Mouse (Mus musculus) forebrain, embryonic 13.5 days (tissue): ENCODE measurements around the gene Ank3. TPM values are rescaled to one million over a fixed set of nuclear protein-coding genes. Genes with fewer than 3 reads are reported as not detected.

Experiments used
- ATAC-seq: fragments of 200-750 bp; cut with Nextera tagmentation; 2 replicates; pipeline ENCODE4 v1.8.0; 2017
- H3K27ac ChIP-seq: fragments of 300-500 bp; sonication (generic); 2 replicates; pipeline ENCODE4 v1.5.1; 2015; ENCODE audit warnings: inconsistent platforms, mild to moderate bottlenecking, moderate library complexity
- H3K27me3 ChIP-seq: fragments of 300-500 bp; sonication (generic); 2 replicates; pipeline ENCODE4 v1.6.1; 2015; ENCODE audit warnings: mild to moderate bottlenecking, inconsistent platforms
- H3K36me3 ChIP-seq: fragments of 300-500 bp; sonication (generic); 2 replicates; pipeline ENCODE4 v1.6.1; 2015; ENCODE audit warnings: mild to moderate bottlenecking, inconsistent platforms; ENCODE audit not compliant: poor library complexity, severe bottlenecking
- H3K4me1 ChIP-seq: fragments of 300-500 bp; sonication (generic); 2 replicates; pipeline ENCODE4 v1.6.1; 2015; ENCODE audit warnings: inconsistent platforms
- H3K4me2 ChIP-seq: fragments of 300-500 bp; sonication (generic); 2 replicates; pipeline ENCODE4 v1.6.1; 2015; ENCODE audit warnings: inconsistent platforms, mild to moderate bottlenecking, moderate library complexity
- H3K4me3 ChIP-seq: fragments of 300-500 bp; sonication (generic); 2 replicates; pipeline ENCODE4 v1.5.1; 2015; ENCODE audit warnings: mild to moderate bottlenecking, inconsistent platforms
- H3K9ac ChIP-seq: fragments of 300-500 bp; sonication (generic); 2 replicates; pipeline ENCODE4 v1.6.1; 2015; ENCODE audit warnings: mild to moderate bottlenecking, inconsistent platforms
- H3K9me3 ChIP-seq: fragments of 300-500 bp; sonication (generic); replicated peaks from 2 replicates; pipeline ENCODE4 v1.6.1; 2016; ENCODE audit warnings: inconsistent platforms
- WGBS: fragments of 180-500 bp; shearing (Covaris S2); methylation state at CpG from one replicate; pipeline ENCODE4 v1.1.7; 2015; 5-methylcytosine and 5-hydroxymethylcytosine counted together
- polyA plus RNA-seq: library from polyadenylated mRNA; unstranded; fragments of >200 nt; fragmentation: Nextera tagmentation; extraction: Ambion mirVana; gene quantifications from 2 replicates; pipeline ENCODE4 v1.2.1, GENCODE M21; 2015

Gene Ank3
- polyA plus RNA-seq, 1 experiment from 2014 or later = 63.5 TPM

DNA sequence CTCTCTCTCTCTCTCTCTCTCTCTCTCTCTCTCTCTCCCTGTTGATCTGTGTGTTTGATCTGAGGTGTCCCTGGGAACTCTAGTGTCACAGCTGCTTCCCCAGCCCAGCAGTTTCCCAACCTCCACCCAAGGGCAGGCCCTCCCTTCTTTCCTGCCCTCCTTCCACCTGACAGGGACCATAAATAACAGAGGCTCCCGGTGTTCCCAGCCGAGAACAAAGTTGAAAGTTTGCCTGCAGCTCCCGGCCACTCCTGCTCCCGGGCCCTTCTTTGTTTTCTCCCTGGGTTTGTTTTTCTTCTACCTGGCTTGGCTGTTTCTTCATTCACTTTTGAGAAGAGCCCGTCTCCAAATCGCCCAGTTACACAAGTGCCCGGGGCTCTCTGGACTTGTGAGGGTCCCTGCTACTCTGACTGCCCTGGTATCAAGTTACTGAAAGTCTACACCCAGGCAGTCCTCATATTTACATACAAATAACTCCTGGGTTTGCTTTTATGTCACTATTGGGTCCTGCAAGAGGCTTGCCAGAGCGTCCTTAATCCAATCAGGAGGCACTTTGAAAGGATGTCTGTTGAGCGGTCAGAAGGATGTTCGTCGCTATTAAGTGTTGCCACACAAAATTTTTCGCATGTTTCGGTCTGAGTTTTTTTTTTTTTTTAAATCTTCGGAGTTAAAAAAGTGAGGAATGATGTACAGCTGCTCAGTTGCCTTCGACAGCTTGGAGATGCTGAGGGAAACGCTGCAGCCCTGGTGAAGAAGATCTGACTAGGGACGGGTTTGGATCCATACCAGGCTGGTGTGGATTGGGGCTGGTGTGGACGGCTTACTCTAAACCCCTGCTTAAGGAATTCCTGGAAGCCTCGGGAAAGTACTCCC is 526.9 kb downstream of the Ank3 start:
- Histone ChIP-seq H3K4me1 (peaks cover 30% of the 10 kb centered on the region), H3K36me3 (peaks cover 7% of the 10 kb centered on the region; the same call in 1 of the 2 replicates), H3K4me2 (peak overlapping the region; percentile 55), H3K4me3 (peak overlapping the region; percentile 23), H3K27ac (no peak overlapping the region), H3K9ac (peak overlapping the region; percentile 43), H3K27me3 (no peaks in the 10 kb centered on the region), H3K9me3 (no peaks in the 10 kb centered on the region)
- 2% methylated on average over 19 of the region's 19 CpGs for WGBS
- peak; percentile 48; the same call in 1 of the 2 replicates for ATAC-seq

GRCm38 (mm10) chr10:69926158-69926882 is 527.7 kb downstream of the Ank3 start:
- H3K4me2 ChIP-seq = peak overlapping the region; percentile 55
- WGBS = 1% methylated on average over 11 of the region's 11 CpGs
- peaks cover 30% of the 10 kb centered on the region for H3K4me1 ChIP-seq
- no peak overlapping the region for H3K27ac ChIP-seq
- H3K4me3 ChIP-seq = peak overlapping the region; percentile 23
- H3K9ac ChIP-seq = peak overlapping the region; percentile 43; the same call in 1 of the 2 replicates
- 0 out of 2 replicates have a peak, but pooled peaks cover 9% of the 10 kb centered on the region for H3K36me3 ChIP-seq
- ATAC-seq = peak; percentile 36; the same call in 1 of the 2 replicates
- no peaks in the 10 kb centered on the region for H3K27me3 ChIP-seq
- H3K9me3 ChIP-seq = no peaks in the 10 kb centered on the region

- no peak overlapping the region for H3K9ac ChIP-seq
- peaks cover 30% of the 10 kb centered on the region for H3K4me1 ChIP-seq
- peak overlapping the region; percentile 55 for H3K4me2 ChIP-seq
- H3K27ac ChIP-seq = no peak overlapping the region
- no peaks in the 10 kb centered on the region for H3K27me3 ChIP-seq
- 6% methylated on average over 9 of the region's 9 CpGs for WGBS
- ATAC-seq = no peak
- H3K36me3 ChIP-seq = 0 out of 2 replicates have a peak, but pooled peaks cover 9% of the 10 kb centered on the region
- no peak overlapping the region for H3K4me3 ChIP-seq
- H3K9me3 ChIP-seq = no peaks in the 10 kb centered on the region
Observed at GRCm38 (mm10) chr10:69927012-69927411, 528.4 kb downstream of the Ank3 start.

- no peaks in the 10 kb centered on the region for H3K27me3 ChIP-seq
Observed at GRCm38 (mm10) chr10:69928358-69928757, 529.8 kb downstream of the Ank3 start.

DNA sequence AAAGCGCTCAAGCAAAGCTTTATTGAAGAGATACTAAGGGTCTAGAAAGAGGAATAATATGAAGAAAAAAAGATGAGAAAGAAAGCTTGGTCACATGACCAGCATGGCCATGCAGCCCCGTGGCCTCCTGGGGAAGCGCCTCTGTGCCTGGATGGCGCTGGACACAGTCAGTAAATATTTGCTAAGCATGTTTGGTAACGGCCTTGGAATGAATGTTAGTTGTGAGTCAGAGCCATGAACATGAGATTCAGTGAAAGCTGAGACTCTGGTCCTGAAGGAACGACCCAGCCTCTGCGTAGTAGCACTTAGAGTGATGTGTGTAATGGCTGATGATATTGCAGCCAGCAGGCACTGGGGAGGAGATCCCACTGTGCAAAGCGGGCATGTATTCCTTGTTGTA is 531.9 kb downstream of the Ank3 start:
- Histone ChIP-seq H3K9me3 (no peaks in the 10 kb centered on the region), H3K27ac (no peak overlapping the region), H3K27me3 (no peaks in the 10 kb centered on the region), H3K9ac (no peak overlapping the region), H3K4me1 (peaks cover 18% of the 10 kb centered on the region), H3K36me3 (0 out of 2 replicates have a peak, but pooled peaks cover 9% of the 10 kb centered on the region), H3K4me3 (no peak overlapping the region), H3K4me2 (no peak overlapping the region)
- WGBS = 95% methylated on average over 8 of the region's 8 CpGs
- no peak for ATAC-seq

More at GRCm38 (mm10) chr10:69928358-69928757, 529.8 kb downstream of the Ank3 start:
- H3K9ac ChIP-seq = no peak overlapping the region
- H3K4me2 ChIP-seq = no peak overlapping the region
- peaks cover 30% of the 10 kb centered on the region for H3K4me1 ChIP-seq
- ATAC-seq = no peak
- H3K27ac ChIP-seq = no peak overlapping the region
- 0 out of 2 replicates have a peak, but pooled peaks cover 9% of the 10 kb centered on the region for H3K36me3 ChIP-seq
- no peak overlapping the region for H3K4me3 ChIP-seq
- H3K9me3 ChIP-seq = no peaks in the 10 kb centered on the region
- 58% methylated on average over 7 of the region's 7 CpGs for WGBS

GRCm38 (mm10) chr10:69936443-69937067 is 538.0 kb downstream of the Ank3 start:
- ATAC-seq = no peak
- Histone ChIP-seq H3K4me2 (no peak overlapping the region), H3K4me3 (no peak overlapping the region), H3K4me1 (no peaks in the 10 kb centered on the region), H3K27me3 (no peaks in the 10 kb centered on the region), H3K36me3 (peaks cover 16% of the 10 kb centered on the region), H3K9me3 (no peaks in the 10 kb centered on the region), H3K9ac (no peak overlapping the region), H3K27ac (no peak overlapping the region)
- 88% methylated on average over 5 of the region's 5 CpGs for WGBS

DNA sequence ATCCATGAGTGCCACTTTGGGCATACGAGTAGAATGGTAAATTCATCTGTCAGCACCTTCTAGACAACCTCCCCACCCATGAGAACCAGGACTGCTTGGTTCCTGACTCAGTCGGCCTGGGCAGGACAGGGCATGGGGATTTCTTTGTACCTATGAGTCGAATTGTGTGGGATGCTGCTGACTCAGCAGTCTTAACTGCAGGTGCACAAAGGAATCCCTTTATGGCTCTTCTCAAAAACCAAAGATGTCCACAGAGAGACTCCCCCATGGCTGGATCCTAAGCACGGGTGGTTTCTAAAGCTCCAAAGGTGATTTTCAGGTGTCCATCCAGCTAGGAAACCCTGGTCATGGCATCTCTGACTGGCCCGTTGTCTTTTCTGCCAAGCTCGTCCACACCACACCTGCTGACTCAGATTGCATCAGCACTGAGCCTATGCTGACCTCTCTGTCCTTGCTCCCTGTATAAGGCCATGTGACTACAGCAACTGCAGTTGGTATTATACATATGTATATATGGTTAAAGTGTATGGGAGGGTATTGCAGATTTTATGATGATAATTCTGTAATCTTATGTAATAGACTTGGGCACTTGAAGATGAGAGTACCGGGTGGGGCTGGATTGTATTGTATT is 538.8 kb downstream of the Ank3 start:
- H3K27ac ChIP-seq = no peak overlapping the region
- H3K4me3 ChIP-seq = no peak overlapping the region
- H3K9ac ChIP-seq = no peak overlapping the region
- no peaks in the 10 kb centered on the region for H3K4me1 ChIP-seq
- no peaks in the 10 kb centered on the region for H3K27me3 ChIP-seq
- no peak for ATAC-seq
- no peaks in the 10 kb centered on the region for H3K9me3 ChIP-seq
- WGBS = 90% methylated on average over 7 of the region's 7 CpGs
- peaks cover 16% of the 10 kb centered on the region for H3K36me3 ChIP-seq
- no peak overlapping the region for H3K4me2 ChIP-seq

- Histone ChIP-seq H3K9me3 (no peaks in the 10 kb centered on the region), H3K27ac (no peak overlapping the region), H3K4me1 (peaks cover 9% of the 10 kb centered on the region; the same call in 1 of the 2 replicates), H3K4me3 (no peak overlapping the region), H3K9ac (no peak overlapping the region), H3K4me2 (no peak overlapping the region), H3K36me3 (peaks cover 16% of the 10 kb centered on the region), H3K27me3 (no peaks in the 10 kb centered on the region)
- ATAC-seq = no peak
- WGBS = 95% methylated on average over 7 of the region's 7 CpGs
Observed at GRCm38 (mm10) chr10:69939144-69939543, 540.6 kb downstream of the Ank3 start.

GRCm38 (mm10) chr10:69939966-69940365 is 541.4 kb downstream of the Ank3 start:
- no peak overlapping the region for H3K27ac ChIP-seq
- no peak overlapping the region for H3K9ac ChIP-seq
- H3K27me3 ChIP-seq = no peaks in the 10 kb centered on the region
- peaks cover 16% of the 10 kb centered on the region for H3K36me3 ChIP-seq
- H3K4me3 ChIP-seq = no peak overlapping the region
- no peak for ATAC-seq
- peaks cover 10% of the 10 kb centered on the region; the same call in 1 of the 2 replicates for H3K4me1 ChIP-seq
- WGBS = 78% methylated on average over 7 of the region's 7 CpGs
- H3K4me2 ChIP-seq = no peak overlapping the region
- no peaks in the 10 kb centered on the region for H3K9me3 ChIP-seq

- Histone ChIP-seq H3K27ac (no peak overlapping the region), H3K9me3 (no peaks in the 10 kb centered on the region), H3K9ac (no peak overlapping the region), H3K36me3 (peaks cover 16% of the 10 kb centered on the region), H3K27me3 (no peaks in the 10 kb centered on the region), H3K4me1 (peaks cover 21% of the 10 kb centered on the region), H3K4me3 (no peak overlapping the region), H3K4me2 (no peak overlapping the region)
- 89% methylated on average over 7 of the region's 7 CpGs for WGBS
- ATAC-seq = no peak
Observed at GRCm38 (mm10) chr10:69941001-69941400, 542.4 kb downstream of the Ank3 start.

- Histone ChIP-seq H3K4me2 (no peak overlapping the region), H3K4me1 (peaks cover 27% of the 10 kb centered on the region), H3K9ac (no peak overlapping the region), H3K27ac (no peak overlapping the region), H3K9me3 (no peaks in the 10 kb centered on the region), H3K4me3 (no peak overlapping the region), H3K36me3 (peaks cover 3% of the 10 kb centered on the region), H3K27me3 (no peaks in the 10 kb centered on the region)
- no peak for ATAC-seq
- WGBS = 84% methylated on average over 9 of the region's 9 CpGs
Observed at GRCm38 (mm10) chr10:69944845-69945244, 546.3 kb downstream of the Ank3 start.
